Mouse (Mus musculus) hindbrain, embryonic 13.5 days (tissue): Measurements from ENCODE around the gene Focad. TPM values are rescaled to one million over a fixed set of nuclear protein-coding genes. Genes with fewer than 3 reads are reported as not detected.

Source experiments
- ATAC-seq: fragments of 200-750 bp; cut with Nextera tagmentation; 2 replicates; pipeline ENCODE4 v1.8.0; 2017; ENCODE audit warnings: moderate TSS enrichment; ENCODE audit not compliant: low FRiP score
- H3K27ac ChIP-seq: fragments of 300-500 bp; sonication (generic); 2 replicates; pipeline ENCODE4 v1.5.1; 2015; ENCODE audit warnings: inconsistent platforms, mild to moderate bottlenecking, moderate library complexity
- H3K27me3 ChIP-seq: fragments of 300-500 bp; sonication (generic); 2 replicates; pipeline ENCODE4 v1.6.1; 2015; ENCODE audit warnings: mild to moderate bottlenecking, inconsistent platforms
- H3K36me3 ChIP-seq: fragments of 300-500 bp; sonication (generic); 2 replicates; pipeline ENCODE4 v1.6.1; 2015; ENCODE audit warnings: mild to moderate bottlenecking, inconsistent platforms
- H3K4me1 ChIP-seq: fragments of 300-500 bp; sonication (generic); replicated peaks from 2 replicates; pipeline ENCODE4 v1.6.1; 2015; ENCODE audit warnings: inconsistent platforms
- H3K4me2 ChIP-seq: fragments of 300-500 bp; sonication (generic); 2 replicates; pipeline ENCODE4 v1.6.1; 2015; ENCODE audit warnings: inconsistent platforms, mild to moderate bottlenecking, moderate library complexity
- H3K4me3 ChIP-seq: fragments of 300-500 bp; sonication (generic); 2 replicates; pipeline ENCODE4 v1.5.1; 2015; ENCODE audit warnings: mild to moderate bottlenecking, inconsistent platforms
- H3K9ac ChIP-seq: fragments of 300-500 bp; sonication (generic); 2 replicates; pipeline ENCODE4 v1.6.1; 2015; ENCODE audit warnings: mild to moderate bottlenecking, inconsistent platforms
- H3K9me3 ChIP-seq: fragments of 300-500 bp; sonication (generic); 2 replicates; pipeline ENCODE4 v1.6.1; 2016; ENCODE audit warnings: inconsistent platforms
- WGBS: fragments of 180-500 bp; shearing (Covaris S2); methylation state at CpG from one replicate; pipeline ENCODE4 v1.1.7; 2015; 5-methylcytosine and 5-hydroxymethylcytosine counted together
- polyA plus RNA-seq: library from polyadenylated mRNA; unstranded; fragments of >200 nt; fragmentation: Nextera tagmentation; extraction: Ambion mirVana; gene quantifications from 2 replicates; pipeline ENCODE4 v1.2.1, GENCODE M21; 2015

The Focad gene
- polyA plus RNA-seq, 1 experiment from 2014 or later: 11.2 TPM

GRCm38 (mm10) chr4:88436593-88437165 is 342.2 kb downstream of the Focad start:
- H3K9me3 ChIP-seq: no peaks in the 10 kb centered on the region
- H3K4me2 ChIP-seq: no peak overlapping the region
- H3K4me3 ChIP-seq: no peak overlapping the region
- 84% methylated on average over 6 of the region's 6 CpGs for WGBS
- H3K27me3 ChIP-seq: no peaks in the 10 kb centered on the region
- ATAC-seq: no peak
- no peak overlapping the region for H3K9ac ChIP-seq
- peaks cover 11% of the 10 kb centered on the region for H3K4me1 ChIP-seq
- no peaks in the 10 kb centered on the region for H3K36me3 ChIP-seq
- no peak overlapping the region for H3K27ac ChIP-seq

- Histone ChIP-seq H3K4me2 (no peak overlapping the region), H3K36me3 (no peaks in the 10 kb centered on the region), H3K9me3 (no peaks in the 10 kb centered on the region), H3K4me1 (peaks cover 11% of the 10 kb centered on the region), H3K27ac (no peak overlapping the region), H3K9ac (no peak overlapping the region), H3K27me3 (no peaks in the 10 kb centered on the region), H3K4me3 (no peak overlapping the region)
- no peak for ATAC-seq
- WGBS: 86% methylated on average over 3 of the region's 3 CpGs
Measured at GRCm38 (mm10) chr4:88437166-88437565, 342.7 kb downstream of the Focad start.

DNA sequence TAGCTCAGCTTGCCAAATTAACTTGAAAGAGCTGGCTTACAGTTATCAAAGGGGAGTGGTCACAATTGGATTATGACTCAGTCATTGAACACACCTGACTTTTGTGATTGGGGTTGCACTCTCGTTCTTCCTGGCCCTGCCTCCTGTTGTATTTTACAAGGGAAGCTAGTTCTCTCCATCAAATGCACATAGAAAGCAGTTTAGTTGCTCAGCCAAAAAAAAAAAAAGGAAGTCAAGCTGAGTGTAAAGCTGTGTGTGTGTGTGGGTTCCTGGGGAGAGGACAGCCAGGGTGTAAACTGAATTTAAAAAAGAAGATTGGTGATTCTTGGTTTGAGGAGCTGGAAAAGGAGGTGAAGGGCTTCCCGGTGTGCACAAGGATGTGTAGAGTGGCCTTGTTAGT is 343.5 kb downstream of the Focad start:
- ATAC-seq: no peak
- no peak overlapping the region for H3K27ac ChIP-seq

DNA sequence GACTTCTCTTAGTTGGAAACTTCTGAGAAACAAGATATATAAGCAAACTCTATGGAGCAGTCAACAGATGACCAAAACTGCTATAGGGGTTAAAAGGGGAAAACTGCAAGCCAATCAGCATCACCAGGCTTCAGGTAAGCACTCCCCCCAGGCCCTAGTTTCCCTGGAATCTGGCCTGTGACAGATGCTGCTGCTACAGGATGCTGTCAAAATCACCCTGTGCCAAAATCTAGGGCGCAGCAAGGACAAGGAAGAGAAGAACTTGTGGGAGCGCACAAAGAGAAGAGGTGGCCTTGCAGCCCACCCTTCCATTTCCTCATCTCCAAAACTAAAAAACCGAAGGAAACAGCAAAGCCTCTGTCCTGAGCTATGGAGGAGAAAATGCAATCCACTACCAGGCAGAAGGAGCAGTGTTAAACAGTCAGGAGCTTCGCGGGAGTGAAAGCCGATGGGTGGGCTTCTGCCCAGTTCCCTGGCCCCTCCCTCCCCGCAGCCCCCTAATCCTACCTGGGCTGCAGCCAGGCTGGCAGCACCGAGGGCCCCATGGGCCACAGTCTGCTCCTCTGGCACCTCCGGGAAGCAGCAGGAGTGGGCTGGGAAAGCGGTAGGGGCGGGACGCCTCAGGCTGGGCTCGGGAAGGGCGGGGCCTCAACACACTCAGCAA is 344.0 kb downstream of the Focad start, which contains the start of gene Hacd4:
Gene Hacd4 (minus strand): TSS at position 603 of the 664 bp plus-strand sequence.
- Histone ChIP-seq H3K27ac (no peak within 1 kb of the TSS), H3K36me3 (no peaks in the 10 kb centered on the region), H3K9me3 (no peaks in the 10 kb centered on the region), H3K4me1 (peaks cover 11% of the 10 kb centered on the region), H3K9ac (peak within 1 kb of the TSS; percentile 63), H3K27me3 (no peaks in the 10 kb centered on the region), H3K4me2 (peak within 1 kb of the TSS; percentile 58), H3K4me3 (peak within 1 kb of the TSS; percentile 37)
- 8% methylated on average over 14 of the region's 14 CpGs for WGBS
- peak; percentile 86 for ATAC-seq

More for the DNA sequence above, 343.5 kb downstream of the Focad start:
- H3K9me3 ChIP-seq: no peaks in the 10 kb centered on the region
- no peaks in the 10 kb centered on the region for H3K27me3 ChIP-seq
- WGBS: 44% methylated on average over 2 of the region's 2 CpGs
- H3K36me3 ChIP-seq: no peaks in the 10 kb centered on the region
- H3K4me2 ChIP-seq: peak overlapping the region; percentile 58; the same call in 1 of the 2 replicates
- no peak overlapping the region for H3K9ac ChIP-seq
- H3K4me3 ChIP-seq: no peak overlapping the region
- H3K4me1 ChIP-seq: peaks cover 11% of the 10 kb centered on the region

- H3K36me3 ChIP-seq: no peaks in the 10 kb centered on the region
- ATAC-seq: peak; percentile 24; the same call in 1 of the 2 replicates
- no peaks in the 10 kb centered on the region for H3K27me3 ChIP-seq
- H3K9ac ChIP-seq: peak overlapping the region; percentile 63
- WGBS: 14% methylated on average over 4 of the region's 4 CpGs
- H3K4me2 ChIP-seq: peak overlapping the region; percentile 58
- no peak overlapping the region for H3K27ac ChIP-seq
- H3K4me3 ChIP-seq: peak overlapping the region; percentile 37
- H3K9me3 ChIP-seq: no peaks in the 10 kb centered on the region
- H3K4me1 ChIP-seq: peaks cover 11% of the 10 kb centered on the region
Measured at GRCm38 (mm10) chr4:88438990-88439329, 344.5 kb downstream of the Focad start.

DNA sequence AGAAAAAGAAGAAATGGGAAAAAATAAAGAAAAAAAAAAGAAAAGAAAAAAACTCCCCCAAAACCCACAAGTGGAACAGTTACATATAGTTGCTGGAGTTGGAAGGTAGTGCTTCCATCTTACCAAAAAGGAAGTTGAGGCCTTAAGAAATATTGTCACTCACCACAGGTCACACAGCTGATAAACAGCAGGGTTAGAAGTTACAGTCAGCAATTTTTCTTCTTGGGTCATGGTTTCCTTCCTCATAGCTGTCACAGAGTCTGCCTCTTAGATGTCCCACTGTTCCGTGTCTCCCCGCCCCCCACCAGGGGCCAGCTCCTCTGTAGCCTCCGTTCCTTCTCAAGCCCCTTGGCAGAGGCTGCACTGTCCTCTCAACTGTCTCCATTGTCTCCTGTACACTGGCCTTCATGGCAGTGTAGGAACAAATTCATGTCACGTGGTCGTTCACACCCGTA is 345.3 kb downstream of the Focad start:
- no peak overlapping the region for H3K27ac ChIP-seq
- no peak overlapping the region for H3K4me3 ChIP-seq
- no peak overlapping the region for H3K4me2 ChIP-seq
- H3K9ac ChIP-seq: no peak overlapping the region
- no peaks in the 10 kb centered on the region for H3K9me3 ChIP-seq
- no peaks in the 10 kb centered on the region for H3K27me3 ChIP-seq
- no peaks in the 10 kb centered on the region for H3K36me3 ChIP-seq
- no peak for ATAC-seq
- H3K4me1 ChIP-seq: peaks cover 11% of the 10 kb centered on the region
- WGBS: 69% methylated on average over 6 of the region's 6 CpGs

GRCm38 (mm10) chr4:88440814-88441213 is 346.4 kb downstream of the Focad start:
- Histone ChIP-seq H3K4me1 (peaks cover 11% of the 10 kb centered on the region), H3K9me3 (no peaks in the 10 kb centered on the region), H3K27me3 (no peaks in the 10 kb centered on the region), H3K9ac (no peak overlapping the region), H3K27ac (no peak overlapping the region), H3K4me2 (no peak overlapping the region), H3K36me3 (no peaks in the 10 kb centered on the region), H3K4me3 (no peak overlapping the region)
- no peak for ATAC-seq
- 94% methylated on average over 7 of the region's 7 CpGs for WGBS

DNA sequence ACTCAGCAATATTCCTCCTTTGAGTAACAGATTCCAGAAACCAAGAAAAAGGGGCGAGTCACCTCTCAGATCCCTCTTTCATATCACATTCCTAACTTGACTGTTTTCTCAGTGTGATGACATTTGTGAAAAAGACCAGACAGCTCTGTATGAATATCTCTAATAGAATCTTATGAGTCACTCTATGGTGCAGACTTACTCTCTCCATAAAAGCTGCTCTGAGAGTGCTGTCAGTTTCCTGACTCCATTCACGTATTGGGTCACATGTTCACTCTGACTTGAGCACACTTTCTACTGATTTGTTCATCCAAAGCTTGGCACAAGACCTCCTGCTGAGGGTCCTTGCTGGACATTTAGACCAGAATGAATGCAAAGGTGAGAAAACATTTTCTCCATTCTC is 354.5 kb downstream of the Focad start:
- H3K4me2 ChIP-seq: no peak overlapping the region
- ATAC-seq: no peak
- H3K9ac ChIP-seq: no peak overlapping the region
- H3K4me3 ChIP-seq: no peak overlapping the region
- no peaks in the 10 kb centered on the region for H3K27me3 ChIP-seq
- H3K9me3 ChIP-seq: no peaks in the 10 kb centered on the region
- 78% methylated on average over 2 of the region's 2 CpGs for WGBS
- H3K4me1 ChIP-seq: no peaks in the 10 kb centered on the region
- H3K27ac ChIP-seq: no peak overlapping the region
- H3K36me3 ChIP-seq: no peaks in the 10 kb centered on the region

- Histone ChIP-seq H3K4me2 (no peak overlapping the region), H3K9ac (no peak overlapping the region), H3K4me1 (no peaks in the 10 kb centered on the region), H3K9me3 (no peaks in the 10 kb centered on the region), H3K4me3 (no peak overlapping the region), H3K27ac (no peak overlapping the region), H3K36me3 (no peaks in the 10 kb centered on the region), H3K27me3 (no peaks in the 10 kb centered on the region)
- WGBS: 83% methylated on average over 1 of the region's 1 CpGs
- no peak for ATAC-seq
Measured at GRCm38 (mm10) chr4:88450087-88450765, 355.8 kb downstream of the Focad start.

DNA sequence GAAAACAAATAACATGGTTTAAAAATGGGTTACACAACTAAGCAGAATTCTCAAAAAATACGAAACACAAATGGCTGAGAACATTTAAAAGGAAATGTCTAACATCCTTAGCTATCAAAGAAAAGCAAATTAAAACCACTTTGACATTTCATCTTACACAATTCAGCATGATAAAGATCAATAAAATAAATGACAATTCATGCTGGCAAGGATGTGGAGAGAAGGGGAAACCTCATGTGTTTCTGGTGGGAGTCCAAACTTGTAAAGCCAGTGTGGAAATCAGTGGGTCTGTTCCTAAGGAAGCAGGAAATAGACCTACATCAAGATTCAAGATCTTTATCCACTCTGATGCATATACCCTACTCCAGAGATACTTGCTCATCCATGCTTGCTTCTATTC is 363.7 kb downstream of the Focad start:
- ATAC-seq: no peak
- Histone ChIP-seq H3K27ac (no peak overlapping the region), H3K4me3 (no peak overlapping the region), H3K36me3 (no peaks in the 10 kb centered on the region), H3K27me3 (no peaks in the 10 kb centered on the region), H3K4me2 (no peak overlapping the region), H3K4me1 (no peaks in the 10 kb centered on the region), H3K9me3 (no peaks in the 10 kb centered on the region), H3K9ac (no peak overlapping the region)
- WGBS: 88% methylated on average over 1 of the region's 1 CpGs

DNA sequence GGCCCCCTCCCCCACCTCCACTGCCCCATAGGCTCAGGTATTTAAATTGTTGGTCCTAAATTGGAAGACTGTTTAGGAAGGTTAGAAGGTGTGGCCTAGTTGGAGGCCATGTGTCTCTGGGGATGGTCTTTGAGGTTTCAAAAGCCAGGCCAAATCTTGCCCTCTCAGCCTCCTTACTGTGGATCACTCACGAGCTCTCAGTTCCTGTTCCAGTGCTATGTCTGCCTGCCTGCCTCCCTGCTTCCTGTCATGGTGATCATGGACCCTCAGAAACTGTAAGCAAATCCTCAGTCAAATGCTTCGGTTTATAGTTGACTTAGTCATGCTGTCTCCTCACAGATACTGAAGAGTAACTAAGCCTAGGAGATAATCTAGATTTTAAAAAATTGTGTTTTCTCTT is 364.2 kb downstream of the Focad start:
- no peaks in the 10 kb centered on the region for H3K27me3 ChIP-seq
- no peaks in the 10 kb centered on the region for H3K36me3 ChIP-seq
- no peak overlapping the region for H3K9ac ChIP-seq
- 82% methylated on average over 2 of the region's 2 CpGs for WGBS
- H3K4me3 ChIP-seq: no peak overlapping the region
- ATAC-seq: no peak
- no peak overlapping the region for H3K27ac ChIP-seq
- no peaks in the 10 kb centered on the region for H3K9me3 ChIP-seq
- no peaks in the 10 kb centered on the region for H3K4me1 ChIP-seq
- H3K4me2 ChIP-seq: no peak overlapping the region
